Mouse (Mus musculus): ENCODE data around the gene Cnfn. TPM values are rescaled to one million over a fixed set of nuclear protein-coding genes. Genes with fewer than 3 reads are reported as not detected.
A peak's percentile ranks its signal among the peaks of the same experiment; 100 is the strongest.
"Not testable (repeated sequence)": the region's sequence is repeated elsewhere in the genome, so short reads cannot be mapped to it uniquely, and the experiment has no call there.

Cnfn gene
- polyA plus RNA-seq, 1 experiment from 2014 or later: not detected

GRCm38 (mm10) chr7:25333596-25334307 is 35.8 kb downstream of the Cnfn start:
- Histone ChIP-seq H3K4me1 (ENCODE audit: control insufficient read depth, insufficient read depth, low read length) (no peaks in the 10 kb centered on the region), H3K27ac (ENCODE audit: low read depth, low read length) (no peak overlapping the region), H3K9ac (ENCODE audit: low read length) (no peak overlapping the region), H3K4me2 (ENCODE audit: low read length) (no peak overlapping the region), H3K4me3 (ENCODE audit: low read depth, low read length) (no peak overlapping the region), H3K36me3 (ENCODE audit: control insufficient read depth, insufficient read depth, low read length) (peaks cover 63% of the 10 kb centered on the region), H3K9me3 (replicated peaks; ENCODE audit: control insufficient read depth, low read length) (no peaks in the 10 kb centered on the region), H3K27me3 (replicated peaks; ENCODE audit: control insufficient read depth, insufficient read depth, low read length) (no peaks in the 10 kb centered on the region)
- whole genome bisulfite sequencing: 42% methylated on average over 16 of the region's 16 CpGs
- DNase-seq (ENCODE audit: low spot score) (peak; percentile 75), ATAC-seq (peak; percentile 57; the same call in 1 of the 2 replicates)

DNA sequence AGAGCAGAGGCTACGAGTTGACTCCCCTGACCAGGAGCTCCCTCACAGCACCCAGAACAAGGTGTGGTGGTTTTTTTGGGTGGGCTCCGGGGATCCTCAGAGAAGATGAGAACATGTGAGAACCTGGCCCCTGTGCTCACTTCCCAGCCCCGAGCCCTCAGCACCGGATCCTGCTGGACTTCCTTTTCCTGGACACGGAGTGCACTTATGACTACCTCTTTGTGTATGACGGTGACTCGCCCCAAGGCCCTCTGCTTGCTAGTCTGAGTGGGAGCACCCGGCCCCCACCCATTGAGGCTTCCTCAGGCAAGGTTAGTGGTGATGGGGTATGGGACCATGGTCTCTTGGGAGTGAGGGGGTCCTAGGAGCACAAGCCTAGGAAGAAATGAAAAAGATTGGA is 43.3 kb downstream of the Cnfn start:
- DNase-seq (ENCODE audit: low spot score) (no peak), ATAC-seq (no peak)

DNA sequence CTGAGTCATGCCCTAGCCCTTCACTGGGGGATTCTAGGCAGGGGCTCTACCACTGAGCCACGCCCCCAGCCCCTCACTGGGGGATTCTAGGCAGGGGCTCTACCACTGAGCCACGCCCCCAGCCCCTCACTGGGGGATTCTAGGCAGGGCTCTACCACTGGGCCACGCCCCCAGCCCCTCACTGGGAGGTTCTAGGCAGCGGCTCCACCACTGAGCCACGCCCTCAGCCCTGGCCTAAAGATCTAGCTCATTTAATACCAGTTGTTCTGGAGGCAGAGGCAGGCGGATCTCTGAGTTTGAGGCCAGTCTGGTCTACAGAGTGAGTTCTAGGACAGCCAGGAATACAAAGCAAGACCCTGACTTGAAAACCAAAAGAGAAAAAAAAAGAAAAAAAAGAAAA is 44.1 kb downstream of the Cnfn start:
- not testable (repeated sequence) for DNase-seq (ENCODE audit: low spot score); H3K27me3 ChIP-seq (replicated peaks; ENCODE audit: control insufficient read depth, insufficient read depth, low read length); H3K4me1 ChIP-seq (ENCODE audit: control insufficient read depth, insufficient read depth, low read length); H3K4me2 ChIP-seq (ENCODE audit: low read length); ATAC-seq; H3K9me3 ChIP-seq (replicated peaks; ENCODE audit: control insufficient read depth, low read length); H3K27ac ChIP-seq (ENCODE audit: low read depth, low read length); H3K4me3 ChIP-seq (ENCODE audit: low read depth, low read length); H3K9ac ChIP-seq (ENCODE audit: low read length)
- 87% methylated on average over 6 of the region's 6 CpGs for WGBS
- peaks cover 23% of the 10 kb centered on the region for H3K36me3 ChIP-seq (ENCODE audit: control insufficient read depth, insufficient read depth, low read length)

More for the DNA sequence above, 43.3 kb downstream of the Cnfn start:
- no peak overlapping the region for H3K9ac ChIP-seq (ENCODE audit: low read length)
- H3K4me3 ChIP-seq (ENCODE audit: low read depth, low read length): no peak overlapping the region
- peaks cover 31% of the 10 kb centered on the region for H3K36me3 ChIP-seq (ENCODE audit: control insufficient read depth, insufficient read depth, low read length)
- no peaks in the 10 kb centered on the region; the same call in 1 of the 2 replicates for H3K4me1 ChIP-seq (ENCODE audit: control insufficient read depth, insufficient read depth, low read length)
- WGBS: 95% methylated on average over 8 of the region's 8 CpGs
- no peak overlapping the region for H3K4me2 ChIP-seq (ENCODE audit: low read length)
- no peaks in the 10 kb centered on the region for H3K27me3 ChIP-seq (replicated peaks; ENCODE audit: control insufficient read depth, insufficient read depth, low read length)
- no peak overlapping the region for H3K27ac ChIP-seq (ENCODE audit: low read depth, low read length)
- no peaks in the 10 kb centered on the region for H3K9me3 ChIP-seq (replicated peaks; ENCODE audit: control insufficient read depth, low read length)

GRCm38 (mm10) chr7:25323219-25323618 is 46.3 kb downstream of the Cnfn start:
- Histone ChIP-seq H3K4me2 (ENCODE audit: low read length) (no peak overlapping the region), H3K27ac (ENCODE audit: low read depth, low read length) (no peak overlapping the region), H3K9me3 (replicated peaks; ENCODE audit: control insufficient read depth, low read length) (no peaks in the 10 kb centered on the region), H3K4me3 (ENCODE audit: low read depth, low read length) (no peak overlapping the region), H3K36me3 (ENCODE audit: control insufficient read depth, insufficient read depth, low read length) (peaks cover 8% of the 10 kb centered on the region; the same call in 1 of the 2 replicates), H3K9ac (ENCODE audit: low read length) (no peak overlapping the region), H3K27me3 (replicated peaks; ENCODE audit: control insufficient read depth, insufficient read depth, low read length) (no peaks in the 10 kb centered on the region), H3K4me1 (ENCODE audit: control insufficient read depth, insufficient read depth, low read length) (no peaks in the 10 kb centered on the region; the same call in 1 of the 2 replicates)
- DNase-seq (ENCODE audit: low spot score): no peak
- ATAC-seq: no peak
- WGBS: 84% methylated on average over 2 of the region's 2 CpGs

- H3K4me3 ChIP-seq (ENCODE audit: low read depth, low read length): no peak overlapping the region
- 6% methylated on average over 6 of the region's 6 CpGs for WGBS
These were observed 47.5 kb downstream of the Cnfn start for GRCm38 (mm10) chr7:25322058-25322484.

More at GRCm38 (mm10) chr7:25322058-25322484, 47.5 kb downstream of the Cnfn start:
- H3K4me1 ChIP-seq (ENCODE audit: control insufficient read depth, insufficient read depth, low read length): peaks cover 9% of the 10 kb centered on the region; the same call in 1 of the 2 replicates
- H3K27me3 ChIP-seq (replicated peaks; ENCODE audit: control insufficient read depth, insufficient read depth, low read length): no peaks in the 10 kb centered on the region
- 0 out of 2 replicates have a peak overlapping the region, but pooled peaks have one; percentile 14 for H3K4me2 ChIP-seq (ENCODE audit: low read length)
- DNase-seq (ENCODE audit: low spot score) (peak; percentile 37), ATAC-seq (no peak)
- H3K36me3 ChIP-seq (ENCODE audit: control insufficient read depth, insufficient read depth, low read length): no peaks in the 10 kb centered on the region
- H3K27ac ChIP-seq (ENCODE audit: low read depth, low read length): no peak overlapping the region; the same call in 1 of the 2 replicates
- peak overlapping the region; percentile 17; the same call in 1 of the 2 replicates for H3K9ac ChIP-seq (ENCODE audit: low read length)
- no peaks in the 10 kb centered on the region for H3K9me3 ChIP-seq (replicated peaks; ENCODE audit: control insufficient read depth, low read length)

Other genes starting within 250 kb of the Cnfn start
- gene Pou2f2, start 190.0 kb downstream of the Cnfn start, polyA plus RNA-seq (2014; fragmentation: Nextera tagmentation; extraction: Ambion mirVana): 15.5 and 21.1 TPM in 2 replicates
- gene Dedd2, start 149.1 kb downstream of the Cnfn start, polyA plus RNA-seq (2014; fragmentation: Nextera tagmentation; extraction: Ambion mirVana): 10.8 and 12.5 TPM in 2 replicates
- gene Zfp526, start 148.3 kb downstream of the Cnfn start, polyA plus RNA-seq (2014; fragmentation: Nextera tagmentation; extraction: Ambion mirVana): 2.3 and 2.8 TPM in 2 replicates
- 20.2 and 20.5 TPM in 2 replicates for gene Gsk3a, start 131.9 kb downstream of the Cnfn start, polyA plus RNA-seq (2014; fragmentation: Nextera tagmentation; extraction: Ambion mirVana)
- 7.7 and 8.2 TPM in 2 replicates for gene Erf, start 119.0 kb downstream of the Cnfn start, polyA plus RNA-seq (2014; fragmentation: Nextera tagmentation; extraction: Ambion mirVana)
- gene Cic, start 102.0 kb downstream of the Cnfn start, polyA plus RNA-seq (2014; fragmentation: Nextera tagmentation; extraction: Ambion mirVana): 37.4 and 38.7 TPM in 2 replicates
- gene Pafah1b3, start 71.7 kb downstream of the Cnfn start, polyA plus RNA-seq (2014; fragmentation: Nextera tagmentation; extraction: Ambion mirVana): 574 and 635 TPM in 2 replicates
- gene Prr19, start 68.3 kb downstream of the Cnfn start, polyA plus RNA-seq (2014; fragmentation: Nextera tagmentation; extraction: Ambion mirVana): 1.8 and 2.2 TPM in 2 replicates
- 14.5 and 25.5 TPM in 2 replicates for gene Tmem145, start 63.6 kb downstream of the Cnfn start, polyA plus RNA-seq (2014; fragmentation: Nextera tagmentation; extraction: Ambion mirVana)
- 13.3 and 17.5 TPM in 2 replicates for gene Megf8, start 52.6 kb downstream of the Cnfn start, polyA plus RNA-seq (2014; fragmentation: Nextera tagmentation; extraction: Ambion mirVana)
- 5.3 and 8.3 TPM in 2 replicates for gene Lipe, start 29.0 kb upstream of the Cnfn start, polyA plus RNA-seq (2014; fragmentation: Nextera tagmentation; extraction: Ambion mirVana)
- not detected in 2 replicates for gene Cxcl17, start 43.2 kb upstream of the Cnfn start, polyA plus RNA-seq (2014; fragmentation: Nextera tagmentation; extraction: Ambion mirVana)
- gene Ceacam1, start 107.9 kb upstream of the Cnfn start, polyA plus RNA-seq (2014; fragmentation: Nextera tagmentation; extraction: Ambion mirVana): 0.95 and 0.99 TPM in 2 replicates
- gene Ceacam2, start 170.1 kb upstream of the Cnfn start, polyA plus RNA-seq (2014; fragmentation: Nextera tagmentation; extraction: Ambion mirVana): not detected in 2 replicates
- gene Erich4, start 246.2 kb upstream of the Cnfn start, polyA plus RNA-seq (2014; fragmentation: Nextera tagmentation; extraction: Ambion mirVana): not detected in 2 replicates
- 29.9 and 36.0 TPM in 2 replicates for gene Dmac2, start 249.7 kb upstream of the Cnfn start, polyA plus RNA-seq (2014; fragmentation: Nextera tagmentation; extraction: Ambion mirVana)

Data from forebrain, embryonic 14.5 days (tissue).